Mouse (Mus musculus) megakaryocyte-erythroid progenitor cell, adult 5-6 weeks (primary cell): Measurements from ENCODE around the gene Dus2. TPM values are rescaled to one million over a fixed set of nuclear protein-coding genes. Genes with fewer than 3 reads are reported as not detected.
A peak's percentile ranks its signal among the peaks of the same experiment; 100 is the strongest.
"Not testable (repeated sequence)": the region's sequence is repeated elsewhere in the genome, so short reads cannot be mapped to it uniquely, and the experiment has no call there.

ENCODE experiments used
- ATAC-seq: replicated peaks from 2 replicates; pipeline ENCODE4 v1.8.0; 2016; ENCODE audit warnings: mild to moderate bottlenecking, inconsistent platforms; ENCODE audit not compliant: severe bottlenecking, poor library complexity, low FRiP score, low TSS enrichment
- total RNA-seq, 2 experiments: library from RNA; stranded (forward) in 1 of 2; stranded (reverse) in 1 of 2; fragments of 200-1000, 215-1000 nt in 1 of 2; fragments of >200 nt in 1 of 2; fragmentation: Nextera tagmentation in 1 of 2; gene quantifications; 2 replicates each; pipeline ENCODE4 v1.2.3; 2014 to 2017

Gene Dus2
- total RNA-seq, 2 experiments from 2014 or later = 22.5 to 28.9 TPM

DNA sequence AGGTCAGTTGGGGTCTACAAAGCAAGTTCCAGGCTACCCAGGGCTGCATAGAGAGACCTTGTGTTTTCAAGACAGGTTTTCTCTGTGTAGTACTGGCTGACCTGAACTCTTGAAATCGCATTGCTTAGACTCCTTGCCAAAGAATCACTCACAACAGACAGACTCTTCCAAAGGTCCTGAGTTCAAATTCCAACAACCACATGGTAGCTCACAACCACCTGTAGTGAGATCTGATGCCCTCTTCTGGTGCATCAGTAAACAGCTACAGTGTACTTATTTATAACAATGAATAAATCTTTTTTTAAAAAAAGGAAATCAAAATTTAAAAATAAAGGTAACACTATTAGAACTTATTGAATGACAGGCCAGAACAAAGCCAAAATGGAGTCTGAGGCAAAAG lies 10.0 kb upstream of the Dus2 start:
- no peak for ATAC-seq

DNA sequence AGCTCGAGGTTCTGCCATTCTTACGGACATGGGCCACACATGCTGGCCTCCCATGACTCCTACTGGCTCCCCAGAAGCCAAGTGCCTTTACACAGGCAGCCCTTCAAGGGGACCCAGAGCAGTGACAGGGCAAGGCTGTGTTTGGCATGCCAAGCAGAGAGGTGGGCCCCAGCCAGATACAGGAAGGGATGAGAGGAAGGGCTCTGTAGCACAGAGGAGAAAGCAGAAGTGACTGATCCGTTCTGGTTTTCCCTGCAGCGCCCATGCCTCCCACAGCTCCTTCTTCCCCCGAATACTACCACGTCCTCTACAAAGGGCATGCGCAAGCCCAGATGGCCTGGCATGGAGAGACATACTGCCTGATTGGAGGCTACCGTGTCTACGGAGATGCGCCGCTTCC lies 7.7 kb upstream of the Dus2 start:
- ATAC-seq = peak; percentile 40; the same call in 1 of the 2 replicates

DNA sequence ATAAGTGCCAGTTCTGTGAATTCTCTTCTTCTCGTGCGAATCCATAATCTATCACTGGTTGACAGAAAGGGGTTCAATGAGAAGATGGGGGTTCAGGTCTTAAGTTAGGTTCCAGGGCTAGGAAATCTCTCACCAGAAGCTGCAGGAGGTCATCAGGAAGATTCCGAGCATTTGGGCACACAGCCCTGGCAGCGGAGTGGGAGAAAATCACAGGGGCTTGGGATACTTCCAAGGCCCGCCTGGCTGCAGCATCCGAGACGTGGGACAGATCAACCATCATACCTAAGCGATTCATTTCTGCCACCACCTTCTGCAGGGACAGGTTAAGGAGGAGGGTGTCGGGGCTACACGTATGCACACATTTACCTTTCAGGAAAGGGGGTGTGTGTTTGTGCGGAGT lies 2.6 kb upstream of the Dus2 start:
- no peak for ATAC-seq

DNA sequence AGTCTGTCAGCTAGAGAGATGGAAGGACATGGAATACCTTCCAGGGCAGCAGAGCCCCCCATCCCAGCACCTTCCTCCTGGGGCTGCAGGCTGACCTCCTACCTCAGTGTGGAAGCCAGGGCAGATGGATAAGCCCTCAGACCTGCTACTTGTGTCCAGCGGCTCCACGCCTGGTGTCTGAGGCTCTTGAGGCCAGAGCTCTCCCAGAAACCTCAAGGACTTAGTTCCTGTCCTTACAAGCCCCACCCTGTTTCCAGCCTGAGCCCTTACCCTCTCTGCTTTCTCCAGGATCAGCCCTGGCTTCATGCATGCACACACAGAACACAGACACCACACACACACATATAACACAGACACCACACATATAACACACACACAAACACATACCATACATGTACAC lies 409 bp downstream of the Dus2 start:
- ATAC-seq = no peak

DNA sequence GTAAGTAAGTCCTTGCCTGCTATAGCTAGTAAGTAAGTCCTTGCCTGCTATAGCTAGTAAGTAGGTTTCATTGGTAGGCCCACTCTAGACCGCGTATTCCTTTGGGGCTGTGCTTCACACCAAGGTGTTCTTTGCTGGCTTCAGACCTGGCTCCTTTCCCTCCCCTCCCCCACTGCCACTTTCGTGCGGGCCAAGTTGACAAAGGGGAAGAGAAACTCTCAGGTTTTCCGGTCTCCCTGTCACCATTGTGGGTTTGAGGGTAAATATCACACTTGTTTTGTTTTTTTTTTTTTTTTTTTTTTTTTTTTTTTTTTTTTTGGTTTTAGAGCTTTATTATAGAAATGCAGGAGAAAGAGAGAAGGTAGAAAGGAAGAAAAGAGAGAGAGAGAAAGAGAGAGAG lies 1.4 kb downstream of the Dus2 start:
- ATAC-seq = no peak

DNA sequence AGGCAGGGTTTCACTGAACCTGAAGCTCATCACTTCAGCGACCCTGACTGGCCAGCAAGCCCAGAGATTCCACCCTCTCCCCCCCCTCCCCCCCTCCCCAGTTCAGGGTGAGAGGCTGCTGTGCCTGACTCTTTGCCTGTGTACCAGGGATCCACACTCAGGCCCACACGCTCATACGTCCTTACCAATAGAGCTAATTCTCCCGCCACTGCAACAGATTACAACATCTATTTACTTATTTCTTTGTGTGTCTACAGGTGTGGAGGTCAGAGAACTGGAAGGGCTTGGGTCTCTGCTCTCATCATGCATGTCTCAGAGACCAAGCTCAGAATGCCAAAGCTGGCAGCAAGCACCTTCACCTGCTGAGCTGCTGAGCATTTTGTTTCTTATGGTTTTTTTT lies 2.1 kb downstream of the Dus2 start:
- no peak for ATAC-seq

DNA sequence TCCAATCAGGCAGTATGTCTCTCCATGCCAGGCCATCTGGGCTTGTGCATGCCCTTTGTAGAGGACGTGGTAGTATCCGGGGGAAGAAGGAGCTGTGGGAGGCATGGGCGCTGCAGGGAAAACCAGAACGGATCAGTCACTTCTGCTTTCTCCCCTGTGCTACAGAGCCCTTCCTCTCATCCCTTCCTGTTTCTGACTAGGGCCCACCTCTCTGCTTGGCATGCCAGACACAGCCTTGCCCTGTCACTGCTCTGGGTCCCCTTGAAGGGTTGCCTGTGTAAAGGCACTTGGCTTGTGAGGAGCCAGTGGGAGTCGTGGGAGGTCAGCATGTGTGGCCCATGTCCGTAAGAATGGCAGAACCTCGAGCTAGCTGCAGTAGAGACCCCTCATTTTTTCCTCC lies 5.2 kb downstream of the Dus2 start:
- 0 out of 2 replicates have a peak, but pooled peaks have one; percentile 39 for ATAC-seq

DNA sequence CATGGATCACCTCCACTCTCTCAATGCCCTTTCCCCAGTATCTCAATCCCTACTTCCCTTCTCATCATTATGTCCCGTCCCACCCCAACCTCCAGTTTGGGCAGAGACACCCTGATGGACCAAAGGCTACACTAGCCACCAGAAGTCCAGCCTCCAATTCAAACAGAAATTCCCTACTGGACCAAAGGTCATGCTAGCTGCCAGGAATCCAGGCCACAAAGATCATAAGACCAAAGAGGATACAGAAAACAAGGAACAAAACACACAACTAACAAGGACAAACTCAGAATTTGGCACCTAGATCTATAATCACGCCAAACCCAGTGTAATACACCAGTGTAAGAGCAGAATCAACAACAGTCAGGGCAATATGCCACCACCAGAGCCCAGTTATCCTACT lies 7.8 kb downstream of the Dus2 start:
- ATAC-seq = no peak

DNA sequence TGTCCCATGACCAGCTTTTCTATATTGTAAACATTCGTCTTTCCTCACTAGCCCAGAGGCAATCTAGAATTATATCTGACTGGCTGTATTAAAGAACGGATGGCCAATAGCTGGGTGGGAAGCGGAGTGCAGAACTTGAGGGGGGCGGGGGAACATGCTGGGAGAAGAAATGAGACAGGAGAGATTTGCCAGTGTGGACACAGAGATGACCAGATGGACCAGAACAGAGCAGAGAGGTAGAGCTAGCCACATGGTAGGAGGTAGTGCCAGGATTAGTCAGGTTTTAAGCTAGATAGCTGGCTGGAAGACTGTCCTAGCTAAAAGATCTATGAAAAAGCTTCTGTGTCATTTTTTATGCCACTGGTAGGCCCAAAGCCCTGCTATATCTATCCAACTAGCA lies 10.8 kb downstream of the Dus2 start:
- no peak for ATAC-seq

DNA sequence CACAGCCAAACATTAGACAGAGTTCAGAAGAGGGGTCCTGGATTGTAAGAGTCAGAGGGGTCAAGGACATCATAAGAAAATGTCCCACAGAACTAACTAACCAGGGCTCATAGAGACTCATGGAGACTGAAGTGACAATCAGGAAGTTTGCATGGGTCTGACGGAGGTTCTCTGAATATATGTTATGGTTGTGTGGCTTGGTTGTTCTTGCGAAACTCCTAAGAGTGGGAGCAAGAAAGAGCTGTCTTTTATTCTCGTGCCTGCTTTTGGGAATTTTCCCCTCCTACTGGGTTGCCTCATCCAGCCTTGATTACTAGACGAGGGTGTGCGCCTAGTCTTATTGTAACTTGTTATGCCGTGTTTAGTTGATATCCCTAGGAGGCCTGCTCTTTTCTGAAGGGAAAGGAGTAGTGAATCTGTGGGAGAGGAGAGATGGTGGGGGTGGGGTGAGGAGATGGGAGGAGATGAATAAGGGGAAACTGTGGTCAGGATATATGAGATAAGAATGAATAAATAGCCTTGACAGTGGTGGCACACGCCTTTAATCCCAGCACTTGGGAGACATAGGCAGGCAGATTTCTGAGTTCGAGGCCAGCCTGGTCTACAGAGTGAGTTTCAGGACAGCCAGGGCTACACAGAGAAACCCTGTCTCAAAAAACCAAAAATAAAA lies 13.5 kb downstream of the Dus2 start:
- ATAC-seq = no peak

DNA sequence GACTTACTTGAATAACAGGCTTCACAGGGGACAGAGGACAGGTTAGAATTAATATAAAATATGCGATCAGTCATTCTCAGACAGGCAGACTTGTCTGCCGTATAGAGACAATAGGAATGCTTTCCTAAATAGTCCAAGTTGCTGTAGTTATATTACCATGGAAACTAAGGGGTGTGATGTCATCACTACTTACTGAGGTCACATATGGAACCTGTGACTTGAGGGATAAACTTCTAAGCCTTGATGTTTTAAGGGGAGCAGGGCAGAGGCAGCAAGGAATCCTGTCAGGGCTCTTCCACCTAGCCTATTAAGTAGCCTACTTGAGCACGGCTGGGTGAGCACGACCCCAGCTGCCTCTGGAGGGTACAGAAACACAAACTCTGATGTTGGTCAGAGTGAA lies 14.7 kb downstream of the Dus2 start, which contains the start of gene Dpep2nb:
TSS of gene Dpep2nb (minus strand) at position 101 of the 400 bp plus-strand sequence.
- ATAC-seq = no peak

DNA sequence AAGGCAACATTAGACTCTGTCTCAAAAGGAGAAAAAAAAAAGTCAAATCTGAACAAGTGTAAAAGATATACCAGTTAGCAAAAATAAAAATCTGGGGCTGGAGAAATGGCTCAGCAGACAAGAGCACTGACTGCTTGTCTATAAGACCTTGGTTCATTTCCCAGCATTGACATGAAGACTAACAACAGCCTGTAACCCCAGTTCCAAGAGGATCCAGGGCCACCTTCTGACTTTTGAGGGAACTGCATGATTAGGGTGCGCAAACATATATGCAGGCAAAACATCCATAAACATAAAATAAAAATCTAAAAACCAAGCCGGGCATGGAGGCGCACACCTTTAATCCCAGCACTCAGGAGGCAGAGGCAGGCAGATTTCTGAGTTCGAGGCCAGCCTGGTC lies 15.3 kb downstream of the Dus2 start:
- ATAC-seq = no peak

DNA sequence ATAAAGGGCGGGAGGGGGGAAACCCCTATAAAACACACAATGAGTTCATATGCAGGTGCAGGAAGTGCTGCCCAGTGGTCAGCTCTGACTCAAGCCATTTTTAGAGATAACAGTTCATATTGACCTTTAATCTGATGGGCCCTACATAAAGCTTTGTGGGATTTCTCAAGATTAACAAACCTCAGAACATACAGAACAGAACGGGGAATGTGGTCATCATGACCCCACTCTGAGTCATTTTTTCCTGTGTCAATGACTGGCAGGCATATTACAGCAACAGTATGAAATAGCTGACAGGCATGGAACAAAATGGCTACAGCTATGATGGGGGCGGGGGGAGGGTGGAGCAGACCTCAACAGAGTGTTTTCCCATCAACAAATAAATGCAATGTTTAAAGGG lies 16.0 kb downstream of the Dus2 start:
- ATAC-seq = no peak

DNA sequence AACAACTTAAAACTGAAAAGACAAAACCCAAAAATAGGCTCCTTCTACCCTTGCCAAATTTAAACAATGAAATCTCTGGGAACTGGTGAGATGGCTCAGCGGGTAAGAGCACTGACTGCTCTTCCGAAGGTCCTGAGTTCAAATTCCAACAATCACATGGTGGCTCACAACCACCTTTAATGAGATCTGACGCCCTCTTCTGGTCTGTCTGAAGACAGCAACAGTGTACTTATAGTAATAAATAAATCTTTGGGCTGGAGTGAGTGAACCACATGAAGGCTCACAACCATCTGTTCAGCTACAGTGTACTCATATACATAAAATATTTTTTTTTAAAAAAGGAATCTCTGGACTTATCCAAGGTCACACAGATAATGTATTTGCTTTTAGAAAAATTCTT lies 16.8 kb downstream of the Dus2 start:
- not testable (repeated sequence) for ATAC-seq

DNA sequence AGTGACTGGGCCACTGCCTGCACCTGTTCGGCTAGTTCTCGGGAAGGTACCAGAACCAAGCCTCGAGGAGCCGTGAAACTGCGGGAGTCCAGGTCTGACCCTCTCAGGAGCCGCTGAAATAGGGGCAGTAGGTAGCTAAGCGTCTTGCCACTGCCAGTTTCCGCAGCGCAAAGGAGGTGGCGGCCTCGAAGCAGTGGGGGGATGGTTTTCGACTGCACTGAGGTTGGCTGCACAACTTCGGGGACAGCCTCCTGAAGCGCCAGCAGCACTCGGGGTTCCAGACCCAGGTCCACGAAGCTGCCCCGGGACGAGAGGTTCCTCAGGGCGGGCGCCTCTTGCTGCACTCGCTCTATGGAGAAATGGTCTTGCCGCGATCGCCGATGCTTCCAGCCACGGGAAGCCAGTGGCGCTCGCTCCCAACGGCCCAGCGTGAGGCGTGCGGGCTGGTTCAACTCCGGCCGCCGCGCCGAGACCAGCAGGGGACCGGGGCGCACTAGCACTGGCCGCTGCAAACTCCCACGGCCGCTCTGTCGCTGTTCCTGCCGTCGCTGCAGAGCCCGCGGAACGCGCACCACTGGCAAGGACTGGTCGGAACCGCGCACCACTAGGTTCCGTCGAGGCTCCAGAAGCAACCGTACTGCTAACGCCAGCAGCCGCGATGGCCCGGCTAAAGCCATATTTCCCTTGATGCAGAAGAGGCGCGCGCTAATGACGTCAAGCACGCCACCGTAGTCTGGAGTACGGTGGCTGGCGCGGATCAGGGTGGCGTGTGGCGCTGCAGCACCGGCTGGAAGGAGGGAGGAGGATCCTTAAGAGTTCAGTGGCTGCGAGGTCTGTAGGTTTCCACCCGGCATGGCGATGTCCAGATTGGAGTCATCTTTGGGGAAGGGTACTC lies 19.9 kb downstream of the Dus2 start:
- peak; percentile 91 for ATAC-seq

DNA sequence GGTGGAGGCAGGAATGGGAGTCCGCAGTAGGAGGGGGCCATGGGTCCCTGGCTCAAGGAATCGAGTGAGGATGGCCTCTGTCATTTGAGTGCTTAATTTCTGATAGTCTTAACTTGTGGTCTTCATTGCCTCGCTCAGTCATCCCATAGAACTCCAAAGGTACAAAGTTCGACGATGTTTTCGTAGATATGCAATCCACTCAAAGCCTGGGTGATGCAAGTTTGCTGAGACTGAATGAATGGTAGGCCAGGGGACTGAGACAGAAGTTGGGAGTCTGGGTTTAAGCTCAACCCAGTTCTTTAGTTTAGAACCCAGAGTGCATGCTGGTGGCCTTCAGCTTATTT lies 20.5 kb downstream of the Dus2 start, which contains the start of gene Ddx28:
TSS of gene Ddx28 (minus strand) at position 240 of the 344 bp plus-strand sequence.
- peak; percentile 15; the same call in 1 of the 2 replicates for ATAC-seq

DNA sequence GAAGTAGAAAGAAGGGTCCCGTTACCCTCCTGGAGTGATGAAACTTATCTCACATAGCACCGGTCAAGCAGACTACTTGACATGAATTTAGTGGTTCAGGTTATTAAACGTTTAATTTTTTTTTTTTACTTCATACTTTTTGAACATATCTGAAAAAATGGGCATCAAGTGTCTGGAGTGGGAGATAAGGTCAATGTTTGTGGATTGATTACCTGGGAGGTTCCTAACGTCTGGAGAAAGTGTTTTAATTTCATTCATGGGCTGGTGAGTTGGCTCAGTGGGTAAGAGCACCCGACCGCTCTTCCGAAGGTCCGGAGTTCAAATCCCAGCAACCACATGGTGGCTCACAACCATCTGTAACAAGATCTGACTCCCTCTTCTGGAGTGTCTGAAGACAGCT lies 21.1 kb downstream of the Dus2 start:
- ATAC-seq = not testable (repeated sequence)

DNA sequence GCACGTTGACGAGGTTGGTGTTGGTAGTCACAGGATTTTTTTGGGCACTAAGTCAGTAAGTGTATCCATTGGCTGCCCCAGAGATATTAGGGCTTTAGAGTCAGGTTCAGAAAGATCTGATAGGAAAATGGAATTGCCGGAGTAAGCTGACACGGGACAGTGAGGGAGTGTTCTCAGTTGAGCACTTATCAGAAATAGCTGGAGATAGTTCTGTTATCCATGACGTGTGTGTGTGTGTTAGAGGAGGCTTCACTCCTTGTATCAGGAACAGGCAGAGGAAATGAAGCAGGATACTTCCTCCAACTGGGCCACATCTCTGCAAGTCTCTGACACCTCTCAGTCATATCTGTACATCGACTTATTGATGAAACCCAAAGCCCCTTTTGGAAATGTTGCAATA lies 25.1 kb downstream of the Dus2 start:
- peak; percentile 10; the same call in 1 of the 2 replicates for ATAC-seq

DNA sequence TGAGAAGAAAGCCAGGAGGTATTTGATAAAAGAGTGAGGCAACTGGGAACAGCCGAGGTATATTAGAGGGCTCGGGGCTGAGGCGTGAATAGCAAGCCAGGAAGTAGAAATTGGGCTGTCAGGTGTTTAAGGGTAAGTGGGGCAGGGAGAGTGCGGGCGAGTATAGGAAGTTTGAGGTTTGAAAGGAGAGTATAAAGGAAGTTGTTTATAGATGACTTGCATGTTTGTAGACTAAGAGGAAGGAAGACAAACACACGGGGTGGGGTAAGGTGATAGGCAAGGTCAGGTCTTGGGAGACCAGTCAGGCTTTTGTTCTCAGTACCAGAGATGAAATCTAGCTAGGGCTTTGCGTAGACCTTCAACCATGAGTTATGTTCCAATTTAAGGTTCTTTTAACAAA lies 26.0 kb downstream of the Dus2 start:
- ATAC-seq = no peak

DNA sequence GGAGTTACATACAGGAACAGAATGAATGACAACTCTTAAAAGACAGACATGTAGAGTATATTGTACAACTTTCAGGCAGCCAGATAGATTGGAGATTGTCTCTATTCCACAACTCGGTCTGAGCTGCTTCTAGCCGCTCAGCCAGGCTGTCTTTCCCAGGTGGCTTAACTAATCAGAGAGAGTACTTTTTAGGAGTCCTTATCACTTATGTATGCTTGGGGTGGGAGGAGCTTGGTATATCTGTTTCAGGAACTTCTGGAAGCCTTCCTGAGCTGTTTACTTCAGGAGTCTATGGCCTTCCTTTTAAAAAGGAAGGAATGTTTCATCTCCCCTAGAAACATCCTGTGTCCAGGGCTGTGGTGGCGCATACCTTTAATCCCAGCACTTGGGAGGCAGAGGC lies 26.9 kb downstream of the Dus2 start:
- ATAC-seq = no peak

DNA sequence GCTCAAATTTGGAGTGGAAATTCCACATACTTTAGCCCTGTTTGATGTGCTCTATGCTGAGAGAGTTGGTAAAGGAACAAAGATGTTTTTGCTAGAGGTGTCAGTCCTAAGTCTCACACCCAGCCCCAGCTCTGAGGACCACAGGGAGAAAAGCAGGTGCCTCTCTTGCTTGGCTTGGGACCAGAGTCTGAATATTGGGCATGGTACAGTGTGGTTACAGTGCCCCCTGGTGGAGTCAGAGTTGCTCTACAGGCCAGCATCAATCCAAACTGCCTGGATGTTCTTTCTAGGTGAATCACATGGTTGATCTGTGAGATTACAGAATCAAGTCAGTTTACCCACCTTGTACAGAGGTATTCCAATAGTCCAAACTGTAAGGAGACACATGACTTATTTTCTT lies 31.3 kb downstream of the Dus2 start:
- ATAC-seq = peak; percentile 85
